Mouse (Mus musculus) lung, postnatal 0 days (tissue): ENCODE results near the gene Stub1. TPM values are rescaled to one million over a fixed set of nuclear protein-coding genes. Genes with fewer than 3 reads are reported as not detected.

Source experiments
- ATAC-seq: fragments of 200-750 bp; cut with Nextera tagmentation; 2 replicates; pipeline ENCODE4 v1.8.0; 2017; ENCODE audit warnings: moderate library complexity
- DNase-seq: peaks from one replicate; pipeline ENCODE4 v3.0.0-alpha.2; 2016; ENCODE audit warnings: low spot score
- H3K27ac ChIP-seq: fragments of 300-500 bp; sonication (generic); 2 replicates; pipeline ENCODE4 v1.5.1; 2014; ENCODE audit warnings: antibody characterized with exemption, mild to moderate bottlenecking, low read length, mixed read lengths
- H3K27me3 ChIP-seq: fragments of 300-500 bp; sonication (generic); replicated peaks from 2 replicates; pipeline ENCODE4 v1.6.1; 2014; ENCODE audit warnings: low read length, mixed read lengths; ENCODE audit not compliant: insufficient read depth
- H3K36me3 ChIP-seq: fragments of 300-500 bp; sonication (generic); 2 replicates; pipeline ENCODE4 v1.6.1; 2014; ENCODE audit warnings: low read length, mixed read lengths; ENCODE audit not compliant: insufficient read depth
- H3K4me1 ChIP-seq: fragments of 300-500 bp; sonication (generic); 2 replicates; pipeline ENCODE4 v1.6.1; 2014; ENCODE audit warnings: antibody characterized with exemption, low read depth, low read length, mixed read lengths; ENCODE audit not compliant: insufficient read depth
- H3K4me2 ChIP-seq: fragments of 300-500 bp; sonication (generic); replicated peaks from 2 replicates; pipeline ENCODE4 v1.6.1; 2014; ENCODE audit warnings: low read depth, mild to moderate bottlenecking, low read length, moderate library complexity, mixed read lengths
- H3K4me3 ChIP-seq: fragments of 300-500 bp; sonication (generic); 2 replicates; pipeline ENCODE4 v1.5.1; 2014; ENCODE audit warnings: low read depth, low read length
- H3K9ac ChIP-seq: fragments of 300-500 bp; sonication (generic); replicated peaks from 2 replicates; pipeline ENCODE4 v1.6.1; 2014; ENCODE audit warnings: low read depth, mild to moderate bottlenecking
- H3K9me3 ChIP-seq: fragments of 300-500 bp; sonication (generic); 2 replicates; pipeline ENCODE4 v1.6.1; 2016; ENCODE audit warnings: low read length, mixed read lengths
- CTCF ChIP-seq: IDR thresholded peaks from 2 replicates; pipeline ENCODE4 v1.5.1; 2016; ENCODE audit warnings: antibody characterized with exemption, mild to moderate bottlenecking
- EP300 ChIP-seq: IDR thresholded peaks from 2 replicates; pipeline ENCODE4 v1.6.1; 2016; ENCODE audit warnings: antibody characterized with exemption, mild to moderate bottlenecking, control low read depth
- WGBS: fragments of 180-500 bp; shearing (Covaris S2); extraction: QIAGEN DNeasy Blood & Tissue Kit; methylation state at CpG from one replicate; pipeline ENCODE4 v1.1.7; 2014; 5-methylcytosine and 5-hydroxymethylcytosine counted together
- polyA plus RNA-seq: library from polyadenylated mRNA; unstranded; fragments of >200 nt; fragmentation: Nextera tagmentation; extraction: Ambion mirVana; gene quantifications from 2 replicates; pipeline ENCODE4 v1.2.1, GENCODE M21; 2015

The Stub1 gene
- polyA plus RNA-seq, 1 experiment from 2014 or later, result 198 TPM

GRCm38 (mm10) chr17:25869954-25870353, 36.8 kb upstream of the Stub1 start:
- ATAC-seq (no peak), DNase-seq (no peak)
- Histone ChIP-seq H3K4me3 (no peak overlapping the region), H3K9me3 (no peaks in the 10 kb centered on the region), H3K4me1 (no peaks in the 10 kb centered on the region; the same call in 1 of the 2 replicates), H3K9ac (no peak overlapping the region), H3K27ac (no peak overlapping the region), H3K4me2 (no peak overlapping the region), H3K36me3 (no peaks in the 10 kb centered on the region), H3K27me3 (no peaks in the 10 kb centered on the region)
- TF ChIP-seq CTCF, result no peak
- no peak for TF ChIP-seq EP300
- WGBS, result 81% methylated on average over 2 of the region's 2 CpGs

- Histone ChIP-seq H3K4me3 (no peak overlapping the region), H3K9me3 (no peaks in the 10 kb centered on the region), H3K27ac (no peak overlapping the region), H3K9ac (no peak overlapping the region), H3K4me1 (no peaks in the 10 kb centered on the region; the same call in 1 of the 2 replicates), H3K27me3 (no peaks in the 10 kb centered on the region), H3K4me2 (no peak overlapping the region), H3K36me3 (no peaks in the 10 kb centered on the region)
- DNase-seq (no peak), ATAC-seq (no peak)
- TF ChIP-seq CTCF (no peak), EP300 (no peak)
- WGBS, result 77% methylated on average over 3 of the region's 8 CpGs
These were observed 36.3 kb upstream of the Stub1 start for GRCm38 (mm10) chr17:25869498-25869897.

GRCm38 (mm10) chr17:25868601-25869191, 35.5 kb upstream of the Stub1 start, which contains the start of gene Mcrip2:
Gene Mcrip2 (minus strand): TSS chr17:25868764.
- peak within 1 kb of the TSS; percentile 77 for H3K4me3 ChIP-seq
- H3K9me3 ChIP-seq, result no peaks in the 10 kb centered on the region
- DNase-seq (peak; percentile 93), ATAC-seq (peak; percentile 92)
- H3K4me2 ChIP-seq, result peak within 1 kb of the TSS; percentile 98
- no peaks in the 10 kb centered on the region for H3K27me3 ChIP-seq
- peak within 1 kb of the TSS; percentile 62 for H3K9ac ChIP-seq
- 4% methylated on average over 24 of the region's 24 CpGs for WGBS
- peak within 1 kb of the TSS; percentile 77 for H3K27ac ChIP-seq
- H3K36me3 ChIP-seq, result no peaks in the 10 kb centered on the region
- TF ChIP-seq EP300 (no peak), CTCF (peak; percentile 34)
- no peaks in the 10 kb centered on the region for H3K4me1 ChIP-seq

- DNase-seq (peak; percentile 61), ATAC-seq (peak; percentile 74)
- no peak for TF ChIP-seq CTCF
- no peak for TF ChIP-seq EP300
- H3K36me3 ChIP-seq, result no peaks in the 10 kb centered on the region
- no peaks in the 10 kb centered on the region for H3K27me3 ChIP-seq
- WGBS, result under 1% methylated on average over 41 of the region's 42 CpGs
- peak overlapping the region; percentile 98 for H3K4me2 ChIP-seq
- no peaks in the 10 kb centered on the region for H3K4me1 ChIP-seq
- peak overlapping the region; percentile 62 for H3K9ac ChIP-seq
- no peaks in the 10 kb centered on the region for H3K9me3 ChIP-seq
- peak overlapping the region; percentile 77 for H3K4me3 ChIP-seq
- H3K27ac ChIP-seq, result peak overlapping the region; percentile 77
These were observed 34.8 kb upstream of the Stub1 start for GRCm38 (mm10) chr17:25867836-25868600.

- H3K27me3 ChIP-seq, result no peaks in the 10 kb centered on the region
- TF ChIP-seq EP300 (no peak), CTCF (no peak)
- DNase-seq (peak; percentile 35), ATAC-seq (peak; percentile 1; the same call in 1 of the 2 replicates)
- H3K4me3 ChIP-seq, result no peak overlapping the region
- 0 out of 2 replicates have a peak overlapping the region, but pooled peaks have one; percentile 19 for H3K9ac ChIP-seq
- H3K27ac ChIP-seq, result no peak overlapping the region
- H3K4me2 ChIP-seq, result peak overlapping the region; percentile 98
- H3K4me1 ChIP-seq, result no peaks in the 10 kb centered on the region
- H3K36me3 ChIP-seq, result no peaks in the 10 kb centered on the region
- WGBS, result 9% methylated on average over 7 of the region's 7 CpGs
- no peaks in the 10 kb centered on the region for H3K9me3 ChIP-seq
These were observed 34.3 kb upstream of the Stub1 start for GRCm38 (mm10) chr17:25867509-25867835.

- H3K4me2 ChIP-seq, result no peak overlapping the region
- H3K9me3 ChIP-seq, result no peaks in the 10 kb centered on the region
- H3K36me3 ChIP-seq, result no peaks in the 10 kb centered on the region
- ATAC-seq (no peak), DNase-seq (no peak)
- WGBS, result 84% methylated on average over 3 of the region's 3 CpGs
- H3K4me1 ChIP-seq, result no peaks in the 10 kb centered on the region; the same call in 1 of the 2 replicates
- no peaks in the 10 kb centered on the region for H3K27me3 ChIP-seq
- no peak overlapping the region for H3K27ac ChIP-seq
- no peak overlapping the region for H3K9ac ChIP-seq
- TF ChIP-seq EP300 (no peak), CTCF (no peak)
- H3K4me3 ChIP-seq, result no peak overlapping the region
These were observed 33.0 kb upstream of the Stub1 start for GRCm38 (mm10) chr17:25866172-25866571.
